Mouse (Mus musculus): ENCODE measurements at regions not wholly inside any gene's neighbourhood (a gene's known extent, or its start where the extent isn't known, plus 50 kb on each side); places are given as distances from the start of the nearest gene placed in this dataset.

DNA sequence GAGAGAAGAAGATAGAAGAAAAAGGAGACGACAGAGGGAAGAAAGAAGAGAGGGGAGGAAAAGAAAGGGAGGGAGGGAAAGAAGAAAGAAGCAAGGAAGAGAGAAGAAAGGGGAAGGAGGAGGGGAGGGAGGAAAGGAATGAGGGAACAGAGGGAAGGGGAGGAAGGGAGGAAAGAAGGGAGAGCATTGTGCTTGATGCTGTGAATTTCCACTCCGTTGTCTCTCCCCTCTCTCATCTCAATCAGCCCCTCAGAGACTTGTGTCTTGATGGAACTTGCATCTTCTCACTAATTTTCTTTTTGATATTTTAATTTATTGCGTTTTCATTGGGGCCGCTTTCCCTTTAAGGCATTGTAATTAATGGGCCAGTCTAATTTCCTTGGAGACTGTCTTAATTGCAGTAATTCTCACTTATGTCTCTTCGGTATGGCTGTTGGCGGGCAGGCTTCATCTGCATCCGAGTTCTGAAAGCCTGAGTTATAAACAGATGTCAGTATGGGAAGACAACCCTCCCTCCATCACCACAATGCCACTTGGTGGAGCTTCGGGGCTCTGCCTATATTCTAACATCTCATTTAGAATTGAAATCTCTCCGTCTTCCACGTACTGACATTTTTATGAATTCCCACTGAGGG lies 111.4 kb upstream of the Xylt1 start:
- no peak for DNase-seq

DNA sequence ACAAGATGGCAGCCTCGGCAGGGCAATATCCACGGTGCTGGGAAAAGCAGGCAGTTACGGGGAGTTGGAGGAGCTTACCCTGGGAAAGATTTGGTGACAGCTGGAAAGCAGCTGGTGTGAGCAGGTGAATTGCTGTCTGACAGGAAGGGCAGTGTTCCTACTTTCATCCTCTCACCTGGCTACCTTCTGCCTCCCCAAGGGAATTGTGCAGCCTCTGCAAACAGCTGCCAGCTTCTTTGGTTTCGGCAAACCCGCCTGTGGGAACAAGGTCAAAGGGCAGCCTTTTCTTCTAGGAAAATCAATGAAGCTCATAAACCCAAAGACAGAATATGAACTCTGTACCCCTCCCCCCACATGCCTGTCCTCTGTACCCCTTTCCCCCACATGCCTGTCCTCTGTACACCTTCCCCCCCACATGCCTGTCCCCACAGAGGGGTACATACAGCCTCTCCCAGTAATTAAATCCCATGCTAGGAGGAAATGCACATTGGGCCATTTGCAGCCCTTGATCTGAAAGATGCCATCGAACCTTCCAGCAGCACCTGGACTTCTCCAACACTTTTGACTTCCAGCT lies 102.3 kb upstream of the Xylt1 start:
- no peak for DNase-seq

DNA sequence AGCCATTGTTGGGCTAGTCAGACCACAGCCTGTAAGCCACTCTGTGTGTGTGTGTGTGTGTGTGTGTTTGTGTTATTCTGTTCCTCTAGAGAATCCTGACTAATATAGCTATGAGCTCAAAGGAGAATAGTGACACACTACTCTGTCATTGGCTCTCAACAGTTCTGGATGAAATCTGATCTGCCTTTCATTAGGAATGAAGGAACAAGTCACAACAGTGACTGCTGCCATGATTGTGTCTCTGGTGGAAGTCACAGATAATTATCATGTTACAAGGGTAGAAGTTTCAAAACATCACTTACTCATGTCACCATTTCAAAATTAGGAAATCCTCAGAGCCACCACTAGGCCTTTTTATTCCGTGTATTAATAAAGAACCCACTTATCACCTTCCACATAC lies 98.6 kb upstream of the Xylt1 start:
- no peak for DNase-seq

DNA sequence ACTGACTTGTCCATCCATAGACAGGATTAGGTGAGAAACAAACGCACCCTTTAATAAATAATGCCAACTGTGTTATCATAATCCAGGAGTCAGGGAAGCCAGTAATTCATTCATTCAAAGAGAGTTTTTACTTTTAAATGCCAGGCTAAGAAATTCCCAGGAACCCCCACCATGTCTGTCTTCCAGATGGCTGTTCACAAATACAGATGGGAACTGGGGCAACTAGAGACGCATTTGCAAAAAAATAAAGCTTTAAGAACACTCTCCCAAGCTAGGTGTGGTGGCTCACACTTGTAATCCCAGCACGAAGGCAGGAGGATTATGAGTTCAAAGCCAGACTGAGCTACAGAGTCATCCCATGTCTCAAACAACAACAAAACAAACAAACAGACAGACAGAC lies 95.6 kb upstream of the Xylt1 start:
- DNase-seq = no peak

DNA sequence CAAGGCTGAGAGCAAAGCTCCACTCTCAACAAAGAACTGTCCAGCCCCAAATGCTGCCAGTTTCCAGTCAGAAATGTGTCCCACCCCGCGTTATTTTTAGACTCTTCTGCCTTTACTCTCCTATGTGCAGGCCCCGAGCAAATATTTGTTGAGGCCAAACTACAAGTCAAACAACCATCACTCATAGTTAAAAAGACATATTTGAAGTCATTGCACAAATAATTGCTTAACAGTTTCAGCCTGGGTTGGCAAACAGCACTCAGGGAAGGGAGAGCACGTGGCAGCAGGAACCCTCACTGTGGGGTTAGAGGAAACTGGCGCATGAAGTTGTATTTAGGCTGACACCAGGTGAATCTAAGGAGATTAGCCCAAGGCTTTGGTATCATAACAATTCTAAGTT lies 94.8 kb upstream of the Xylt1 start:
- DNase-seq = no peak

DNA sequence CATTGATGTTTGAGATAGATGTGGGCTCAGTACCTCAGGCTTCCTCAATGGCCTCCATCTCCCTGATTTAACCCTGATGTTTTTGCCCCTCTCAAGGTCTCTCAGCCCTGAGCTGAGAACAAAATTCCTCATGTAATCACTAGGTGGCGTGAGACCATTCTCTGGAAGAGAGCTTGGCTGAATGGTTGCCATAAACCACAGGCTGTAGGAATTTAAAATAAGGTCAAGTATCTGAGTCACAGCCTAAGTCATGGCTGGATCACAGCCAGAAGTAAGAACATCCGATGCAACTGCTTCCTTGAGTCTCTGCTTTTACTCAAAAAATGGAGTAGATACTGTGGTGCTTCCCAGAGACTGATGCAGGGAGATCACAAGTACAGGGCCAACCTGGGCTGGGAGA lies 77.1 kb upstream of the Xylt1 start:
- peak; percentile 21 for DNase-seq

DNA sequence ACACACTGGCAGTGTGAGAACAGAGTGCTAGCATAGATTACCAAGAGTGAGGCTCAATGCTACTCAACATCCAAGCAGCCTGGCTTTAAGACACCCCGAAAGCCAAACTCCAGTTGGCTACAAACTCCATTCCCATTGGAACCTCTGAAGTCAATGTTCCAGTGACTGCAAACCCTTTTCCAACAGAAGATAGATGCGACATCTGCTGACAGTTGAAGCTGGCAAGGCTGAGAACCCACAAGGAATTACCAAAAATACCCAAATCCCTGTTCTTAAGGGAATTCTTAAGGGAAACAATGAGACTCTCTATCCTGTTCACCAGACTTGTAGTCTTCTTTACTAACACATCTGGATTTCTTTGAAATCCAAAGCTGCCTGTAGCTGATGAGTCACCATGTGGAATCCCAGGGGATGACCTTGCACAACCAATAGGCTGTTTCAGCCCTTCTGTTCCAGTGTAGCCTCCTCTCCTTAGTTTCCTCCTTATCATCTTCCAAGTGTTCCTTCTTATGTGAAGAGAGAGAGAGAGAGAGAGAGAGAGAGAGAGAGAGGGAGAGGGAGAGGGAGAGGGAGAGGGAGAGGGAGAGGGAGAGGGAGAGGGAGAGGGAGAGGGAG lies 70.1 kb upstream of the Xylt1 start:
- DNase-seq = no peak

DNA sequence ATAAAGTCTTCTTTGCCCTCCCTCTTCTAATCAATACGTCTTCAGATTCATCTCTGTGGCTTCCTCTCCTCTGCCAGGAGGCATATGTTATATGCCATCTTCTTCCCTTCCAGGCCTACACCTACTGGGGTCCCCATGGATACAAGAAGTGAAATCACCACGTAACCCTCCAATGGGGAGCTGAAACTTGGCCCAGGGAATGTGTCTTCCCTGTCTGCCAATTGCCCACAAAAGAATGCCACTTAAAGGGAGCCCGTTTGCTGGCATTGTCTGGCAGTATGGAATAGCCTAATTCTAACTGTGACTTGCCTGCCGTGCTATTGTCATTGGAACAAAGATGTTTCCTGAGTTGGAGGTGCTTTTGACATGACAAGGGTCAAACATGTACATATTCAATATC lies 69.5 kb upstream of the Xylt1 start:
- DNase-seq = no peak

DNA sequence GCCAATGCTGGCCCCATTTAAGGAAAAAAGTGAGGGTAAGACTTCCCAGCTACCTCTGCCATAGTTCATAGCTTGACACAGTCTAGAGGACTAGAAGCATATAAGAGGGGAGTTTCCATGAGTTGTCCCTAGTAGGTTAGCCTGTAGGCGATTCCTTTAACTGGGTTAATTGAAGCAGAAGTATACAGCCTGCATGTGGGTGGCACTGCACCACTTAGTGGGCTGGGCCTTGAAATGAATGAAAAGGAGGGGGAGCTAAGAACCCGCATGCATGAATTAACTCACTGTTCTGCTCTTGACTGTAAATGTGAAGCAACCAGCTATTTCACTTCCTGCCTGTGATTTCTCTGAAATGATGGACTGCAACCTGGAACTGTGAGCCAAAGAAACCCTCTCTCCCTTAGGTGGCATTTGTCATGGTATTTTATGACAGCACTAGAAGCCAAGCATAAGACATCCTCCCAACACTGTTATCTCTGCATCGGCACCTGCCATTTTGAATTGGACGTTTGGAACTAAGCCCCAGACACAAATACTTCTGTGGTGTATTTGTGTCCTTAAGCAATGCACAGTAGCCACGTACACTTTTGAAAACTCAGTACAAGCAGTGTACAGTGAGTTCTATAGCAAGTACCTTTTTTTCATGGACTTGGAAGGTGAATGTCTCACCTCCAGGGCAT lies 64.5 kb upstream of the Xylt1 start:
- no peak for DNase-seq

DNA sequence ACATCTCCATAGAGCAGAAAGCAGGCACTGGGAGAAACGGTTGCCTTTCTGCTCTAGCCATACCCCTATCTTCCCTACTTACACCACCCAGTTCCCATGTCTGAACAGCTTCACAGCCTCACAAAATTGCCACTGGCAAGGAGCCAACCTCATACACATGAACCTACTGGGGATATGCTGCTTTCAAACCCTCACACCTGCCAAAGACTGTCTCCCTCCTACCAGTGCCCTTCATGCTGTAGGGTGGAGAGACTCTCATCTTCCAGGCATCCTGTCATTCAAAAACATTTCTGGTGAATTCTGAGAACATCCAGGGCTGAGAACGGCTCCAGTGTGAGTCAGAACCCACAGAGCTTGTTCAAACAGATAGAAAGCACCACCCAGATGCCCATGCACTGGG lies 63.4 kb upstream of the Xylt1 start:
- DNase-seq = no peak

DNA sequence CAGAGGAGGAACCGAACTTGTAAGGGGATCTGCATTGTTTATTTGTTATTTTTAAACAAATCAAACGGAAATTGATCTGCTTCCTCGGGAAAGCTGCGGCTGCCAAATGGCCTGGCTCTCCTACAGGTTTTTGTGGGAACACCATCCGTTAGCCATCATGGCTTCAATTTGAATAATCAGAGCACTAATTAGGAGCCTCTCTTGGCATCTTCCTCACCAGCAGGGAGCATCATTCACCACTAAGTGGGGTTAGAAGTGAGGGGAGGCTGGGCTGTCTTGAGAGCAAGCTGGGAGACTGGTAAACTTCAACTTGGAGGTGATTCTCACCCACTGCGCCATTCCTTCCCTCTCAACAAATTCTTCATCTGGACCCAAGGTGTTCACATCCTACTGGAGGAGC lies 60.2 kb upstream of the Xylt1 start:
- DNase-seq = peak; percentile 14

Data from layer of hippocampus, adult 9-11 months (tissue).